Mouse (Mus musculus) lung, embryonic 15.5 days (tissue): ENCODE measurements around the gene Slc39a13. TPM values are rescaled to one million over a fixed set of nuclear protein-coding genes. Genes with fewer than 3 reads are reported as not detected.
A peak's percentile ranks its signal among the peaks of the same experiment; 100 is the strongest.

Experiments used
- ATAC-seq: fragments of 200-750 bp; cut with Nextera tagmentation; 2 replicates; pipeline ENCODE4 v1.8.0; 2017; ENCODE audit warnings: moderate number of reproducible peaks, borderline replicate concordance; ENCODE audit not compliant: low FRiP score, low TSS enrichment; ENCODE audit errors: extremely low read depth
- H3K27ac ChIP-seq: fragments of 300-500 bp; sonication (generic); 2 replicates; pipeline ENCODE4 v1.5.1; 2015; ENCODE audit warnings: moderate library complexity, mild to moderate bottlenecking, inconsistent platforms
- H3K27me3 ChIP-seq: fragments of 300-500 bp; sonication (generic); 2 replicates; pipeline ENCODE4 v1.6.1; 2015; ENCODE audit warnings: inconsistent platforms
- H3K36me3 ChIP-seq: fragments of 300-500 bp; sonication (generic); 2 replicates; pipeline ENCODE4 v1.6.1; 2015; ENCODE audit warnings: inconsistent platforms
- H3K4me1 ChIP-seq: fragments of 300-500 bp; sonication (generic); 2 replicates; pipeline ENCODE4 v1.6.1; 2015; ENCODE audit warnings: inconsistent platforms
- H3K4me2 ChIP-seq: fragments of 300-500 bp; sonication (generic); 2 replicates; pipeline ENCODE4 v1.6.1; 2015; ENCODE audit warnings: inconsistent platforms, mild to moderate bottlenecking, moderate library complexity
- H3K4me3 ChIP-seq: fragments of 300-500 bp; sonication (generic); 2 replicates; pipeline ENCODE4 v1.5.1; 2015; ENCODE audit warnings: mild to moderate bottlenecking, inconsistent platforms
- H3K9ac ChIP-seq: fragments of 300-500 bp; sonication (generic); 2 replicates; pipeline ENCODE4 v1.6.1; 2015; ENCODE audit warnings: inconsistent platforms
- H3K9me3 ChIP-seq: fragments of 300-500 bp; sonication (generic); 2 replicates; pipeline ENCODE4 v1.6.1; 2016; ENCODE audit warnings: inconsistent platforms
- WGBS: fragments of 180-500 bp; shearing (Covaris S2); methylation state at CpG from one replicate; pipeline ENCODE4 v1.1.7; 2015; 5-methylcytosine and 5-hydroxymethylcytosine counted together
- polyA plus RNA-seq: library from polyadenylated mRNA; unstranded; fragments of >200 nt; fragmentation: Nextera tagmentation; extraction: Ambion mirVana; gene quantifications from 2 replicates; pipeline ENCODE4 v1.2.1, GENCODE M21; 2015

The Slc39a13 gene
- polyA plus RNA-seq, 1 experiment from 2014 or later = 40.2 TPM

DNA sequence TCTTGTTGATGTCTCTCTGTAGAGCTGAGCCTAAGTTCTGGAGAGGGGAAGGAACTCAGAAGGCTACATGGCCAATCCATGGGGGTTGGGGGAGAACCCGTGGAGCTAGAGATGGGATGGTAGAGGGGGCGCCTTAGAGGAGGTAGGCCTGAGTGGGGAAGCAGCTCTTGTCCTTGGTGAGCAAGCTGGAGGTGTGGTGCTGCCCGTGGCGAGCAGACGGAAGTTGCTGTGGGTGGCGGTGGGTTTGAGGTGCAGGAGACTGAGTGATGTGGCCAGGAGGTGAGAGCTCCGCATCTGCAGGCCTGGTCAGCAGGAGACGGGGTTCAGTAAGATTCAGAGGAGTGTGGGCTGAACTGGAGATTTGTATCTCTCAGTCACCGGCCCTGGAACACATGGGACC, 17.2 kb upstream of the Slc39a13 start:
- 72% methylated on average over 9 of the region's 9 CpGs for WGBS
- Histone ChIP-seq H3K27me3 (no peaks in the 10 kb centered on the region), H3K9ac (no peak overlapping the region), H3K36me3 (no peaks in the 10 kb centered on the region), H3K27ac (no peak overlapping the region), H3K9me3 (no peaks in the 10 kb centered on the region), H3K4me1 (no peaks in the 10 kb centered on the region), H3K4me3 (no peak overlapping the region), H3K4me2 (no peak overlapping the region)
- ATAC-seq = no peak

DNA sequence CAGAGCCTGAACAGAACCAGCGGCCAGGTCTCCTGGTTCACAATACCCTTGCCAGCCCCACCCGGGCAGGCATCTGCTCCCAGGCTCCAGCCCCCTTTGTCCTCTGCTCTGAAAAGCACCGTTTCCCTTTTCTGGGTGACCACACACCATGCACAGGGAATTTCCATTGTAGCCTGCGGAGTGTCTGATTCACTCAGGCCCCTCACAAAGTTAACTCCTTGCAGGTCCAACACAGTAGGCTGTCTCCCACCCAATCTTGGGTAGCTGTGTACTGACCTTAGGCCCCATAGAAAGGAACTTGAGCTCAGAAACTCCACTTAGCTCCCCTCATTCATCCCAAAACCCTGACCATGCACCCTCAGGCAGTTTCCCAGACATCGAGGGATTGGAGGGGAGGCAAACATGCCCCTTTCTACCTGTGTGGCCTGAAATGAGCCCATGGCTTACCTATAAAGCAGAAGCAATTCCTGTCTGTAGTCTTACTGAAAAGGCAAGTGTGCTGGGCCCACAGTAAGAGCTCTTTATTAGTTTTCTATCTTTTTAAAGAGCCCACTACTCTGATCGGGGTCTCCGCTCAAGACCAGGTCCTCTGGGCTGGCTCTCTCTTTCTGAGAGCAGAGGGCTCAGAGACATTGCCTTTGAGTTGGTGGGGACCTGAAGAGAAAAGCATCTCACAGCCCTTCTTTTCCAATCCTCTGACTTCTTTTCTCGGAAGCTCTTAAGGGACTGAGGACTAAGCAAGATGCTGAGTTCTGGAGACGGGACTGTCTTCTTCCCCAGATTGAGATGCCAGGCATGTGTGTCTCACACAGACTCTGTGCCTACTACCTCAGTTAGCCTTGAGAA, 16.4 kb upstream of the Slc39a13 start:
- Histone ChIP-seq H3K9me3 (no peaks in the 10 kb centered on the region), H3K27ac (no peak overlapping the region), H3K9ac (no peak overlapping the region), H3K4me3 (no peak overlapping the region), H3K36me3 (no peaks in the 10 kb centered on the region), H3K27me3 (no peaks in the 10 kb centered on the region), H3K4me2 (no peak overlapping the region), H3K4me1 (no peaks in the 10 kb centered on the region)
- ATAC-seq = no peak
- 73% methylated on average over 9 of the region's 9 CpGs for WGBS

DNA sequence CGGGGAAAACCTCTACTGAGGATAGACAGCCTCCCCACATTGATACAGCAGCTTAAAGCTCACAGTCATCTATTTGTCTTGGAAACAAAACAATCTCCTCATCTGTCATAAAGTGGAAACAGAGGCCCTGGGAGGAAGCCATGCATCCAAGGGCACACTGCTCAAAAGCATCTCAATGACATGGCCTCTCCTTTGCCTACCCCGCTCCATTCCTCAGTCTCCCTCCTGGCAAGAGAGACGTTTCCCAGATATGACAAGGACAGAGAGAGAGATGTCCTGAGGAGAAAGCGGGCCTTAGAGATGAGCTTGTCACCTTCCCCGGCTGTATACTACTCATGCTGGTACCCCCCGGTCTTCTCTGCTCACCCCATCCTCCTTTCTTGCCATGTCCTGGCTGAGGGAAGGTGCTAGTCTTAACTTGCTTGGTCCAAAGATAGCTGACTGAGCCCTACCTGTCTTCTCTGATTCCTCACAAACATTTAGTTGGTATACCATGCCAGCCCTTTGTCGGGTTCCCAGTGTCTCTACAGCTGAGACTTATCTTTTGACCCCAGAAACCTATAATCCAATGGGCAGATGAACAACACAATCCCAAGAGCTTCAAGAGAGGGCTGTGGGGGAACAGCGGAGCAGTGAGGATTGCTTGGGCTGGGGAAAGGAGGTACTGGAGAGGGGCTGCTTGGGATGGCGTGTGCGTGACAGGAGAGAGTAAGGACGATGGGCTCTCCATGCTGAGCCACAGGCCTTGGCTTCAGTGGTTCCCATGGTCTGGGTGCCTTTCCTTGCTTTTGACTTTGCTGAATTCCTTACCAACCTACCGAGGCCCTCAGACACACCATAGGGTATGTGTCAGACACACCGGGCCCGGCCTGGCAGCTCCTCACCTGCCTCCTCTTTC, 15.5 kb upstream of the Slc39a13 start:
- H3K9ac ChIP-seq = no peak overlapping the region
- H3K27me3 ChIP-seq = no peaks in the 10 kb centered on the region
- WGBS = 78% methylated on average over 14 of the region's 14 CpGs
- no peaks in the 10 kb centered on the region for H3K36me3 ChIP-seq
- no peaks in the 10 kb centered on the region for H3K9me3 ChIP-seq
- no peak overlapping the region for H3K4me2 ChIP-seq
- H3K27ac ChIP-seq = no peak overlapping the region
- H3K4me3 ChIP-seq = no peak overlapping the region
- no peaks in the 10 kb centered on the region for H3K4me1 ChIP-seq
- ATAC-seq = no peak

DNA sequence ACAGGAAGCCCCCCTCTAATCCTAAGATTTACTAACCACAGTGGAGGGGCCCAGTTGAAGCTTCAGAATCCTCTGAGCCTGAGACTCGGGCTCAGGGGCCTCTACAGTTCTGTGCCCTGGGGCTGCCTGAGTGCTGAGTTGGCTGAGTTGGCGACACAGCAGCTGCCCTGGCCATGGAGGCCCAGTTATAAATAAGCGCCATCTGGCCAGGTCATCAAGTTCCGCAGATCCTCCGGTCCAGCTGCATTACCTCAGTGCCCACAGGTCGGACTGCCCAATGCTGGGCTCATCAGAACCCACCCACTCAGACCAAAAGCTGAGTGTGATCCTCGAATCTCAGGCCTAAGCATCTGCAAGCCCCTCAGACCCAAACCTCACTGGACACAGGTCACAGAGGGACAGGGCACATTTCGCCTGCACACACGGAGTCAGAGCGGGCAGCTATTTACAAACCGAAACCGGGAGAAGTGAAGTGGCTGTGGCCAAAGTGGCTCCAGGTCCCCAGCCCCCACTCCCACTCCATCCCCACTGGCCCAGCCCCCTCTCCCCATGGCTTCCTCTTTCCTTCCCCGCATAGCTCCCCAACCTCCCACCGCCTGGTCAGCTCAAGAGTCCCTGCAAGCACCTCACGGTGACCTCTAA, 14.1 kb upstream of the Slc39a13 start:
- no peak overlapping the region for H3K9ac ChIP-seq
- ATAC-seq = no peak
- no peaks in the 10 kb centered on the region for H3K9me3 ChIP-seq
- peaks cover under 1% of the 10 kb centered on the region; the same call in 1 of the 2 replicates for H3K4me1 ChIP-seq
- no peak overlapping the region for H3K4me3 ChIP-seq
- no peak overlapping the region for H3K4me2 ChIP-seq
- no peaks in the 10 kb centered on the region for H3K27me3 ChIP-seq
- WGBS = 74% methylated on average over 15 of the region's 15 CpGs
- H3K36me3 ChIP-seq = no peaks in the 10 kb centered on the region
- no peak overlapping the region for H3K27ac ChIP-seq

DNA sequence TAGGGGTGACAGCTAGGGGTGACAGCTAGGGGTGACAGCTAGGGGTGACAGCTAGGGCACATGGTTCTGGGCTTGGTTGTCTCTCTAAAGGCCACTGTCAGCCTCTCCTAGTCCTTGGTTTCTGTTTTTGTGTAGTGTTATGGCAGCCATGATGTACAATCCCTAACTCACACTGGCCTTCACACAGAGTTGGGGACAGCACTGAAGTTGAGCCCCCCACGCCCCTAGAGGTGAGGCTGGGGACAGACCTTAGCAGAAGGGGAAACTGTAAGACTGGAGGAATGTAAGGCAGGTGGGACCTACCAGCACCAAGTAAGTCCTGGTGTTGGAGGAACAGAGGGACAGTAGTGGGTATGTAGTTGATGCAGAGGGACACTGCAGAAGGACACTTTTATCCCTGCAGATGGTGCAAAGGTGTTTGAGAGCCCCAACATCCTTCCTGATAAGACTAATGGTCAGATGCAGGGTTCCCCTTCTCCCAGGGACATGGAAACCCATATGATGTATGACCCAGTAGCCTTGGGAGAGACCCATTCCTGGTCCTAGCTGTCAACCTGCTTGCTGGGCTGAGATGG, 13.2 kb upstream of the Slc39a13 start:
- Histone ChIP-seq H3K36me3 (no peaks in the 10 kb centered on the region), H3K27me3 (no peaks in the 10 kb centered on the region), H3K4me1 (peaks cover 6% of the 10 kb centered on the region), H3K9me3 (no peaks in the 10 kb centered on the region), H3K4me2 (no peak overlapping the region), H3K9ac (no peak overlapping the region), H3K27ac (peak overlapping the region; percentile 17; the same call in 1 of the 2 replicates), H3K4me3 (no peak overlapping the region)
- WGBS = 47% methylated on average over 1 of the region's 1 CpGs
- ATAC-seq = no peak

DNA sequence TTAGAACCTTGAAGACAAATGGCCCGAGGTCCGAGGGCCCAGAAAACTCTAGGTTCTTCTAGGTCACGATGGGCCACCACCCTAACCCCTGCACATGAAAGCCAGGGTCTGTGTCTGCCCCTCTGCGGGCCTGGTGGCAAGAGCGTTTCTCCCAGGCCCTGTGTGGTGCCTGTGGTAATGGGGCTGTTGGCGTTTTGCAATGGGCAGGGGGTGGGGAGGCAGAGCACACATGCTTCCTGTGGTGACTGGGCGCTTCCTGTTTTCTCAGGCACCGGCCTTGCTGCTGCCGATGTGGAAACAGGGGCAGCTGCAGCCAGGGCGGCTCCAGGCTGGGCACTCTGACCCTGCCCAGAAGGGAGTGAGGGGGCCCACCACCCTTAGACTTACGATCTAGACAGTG, 12.6 kb upstream of the Slc39a13 start:
- Histone ChIP-seq H3K27me3 (no peaks in the 10 kb centered on the region), H3K27ac (peak overlapping the region; percentile 17; the same call in 1 of the 2 replicates), H3K9me3 (no peaks in the 10 kb centered on the region), H3K4me3 (no peak overlapping the region), H3K36me3 (no peaks in the 10 kb centered on the region), H3K9ac (no peak overlapping the region), H3K4me2 (no peak overlapping the region), H3K4me1 (peaks cover 9% of the 10 kb centered on the region)
- WGBS = 52% methylated on average over 11 of the region's 11 CpGs
- no peak for ATAC-seq

DNA sequence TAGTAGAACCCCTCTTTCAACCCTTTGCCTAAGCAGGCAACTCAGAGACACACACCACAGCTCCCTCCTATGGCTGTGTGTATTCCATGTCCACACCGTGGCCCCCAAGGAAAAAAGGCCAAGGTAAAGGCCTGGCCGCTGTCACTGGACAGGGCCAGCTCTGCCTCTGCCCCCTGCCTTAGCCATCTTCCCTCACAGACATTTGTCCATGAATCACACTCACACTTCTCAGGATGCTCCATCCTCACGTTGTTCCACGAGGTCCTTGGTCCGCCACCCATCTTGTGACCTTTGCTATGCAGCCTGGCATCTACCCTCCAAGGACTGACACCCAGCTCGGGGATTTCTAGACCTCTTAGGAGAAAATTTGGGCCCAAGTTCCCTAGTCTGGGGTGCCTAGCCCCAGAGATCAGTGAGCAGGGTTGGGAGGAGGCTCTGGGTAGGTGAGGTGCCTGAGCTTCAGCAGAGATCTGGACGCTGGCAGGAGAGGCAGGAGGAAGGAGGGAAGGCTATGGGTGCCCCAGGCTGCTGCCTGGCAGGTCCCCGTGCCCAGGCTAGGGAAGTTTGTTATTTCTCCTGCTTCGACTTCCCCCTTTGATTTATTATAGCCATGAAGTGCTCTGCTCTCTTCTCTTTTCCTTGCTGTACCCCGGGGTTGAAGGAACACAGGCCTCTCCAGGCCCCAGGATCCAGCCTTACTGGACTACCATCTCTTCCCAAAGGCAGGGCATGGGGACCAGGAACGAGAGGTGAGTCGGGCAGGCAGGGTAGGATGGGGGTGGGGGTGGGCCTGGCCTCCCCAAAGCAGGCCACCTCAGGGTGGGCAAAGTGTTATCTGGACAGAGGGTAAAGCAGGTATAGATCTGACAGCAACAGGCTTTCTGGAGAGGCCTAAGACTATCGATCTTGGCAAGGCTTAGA, 11.8 kb upstream of the Slc39a13 start, which contains the start of gene Spi1:
Gene Spi1, plus strand, starts transcription at position 616 of the 921 bp plus-strand sequence.
- no peak within 1 kb of the TSS for H3K9ac ChIP-seq
- peak within 1 kb of the TSS; percentile 17; the same call in 1 of the 2 replicates for H3K27ac ChIP-seq
- peaks cover 9% of the 10 kb centered on the region for H3K4me1 ChIP-seq
- H3K36me3 ChIP-seq = no peaks in the 10 kb centered on the region
- H3K4me3 ChIP-seq = no peak within 1 kb of the TSS
- ATAC-seq = no peak
- 75% methylated on average over 13 of the region's 13 CpGs for WGBS
- H3K9me3 ChIP-seq = no peaks in the 10 kb centered on the region
- H3K4me2 ChIP-seq = no peak within 1 kb of the TSS
- no peaks in the 10 kb centered on the region for H3K27me3 ChIP-seq

DNA sequence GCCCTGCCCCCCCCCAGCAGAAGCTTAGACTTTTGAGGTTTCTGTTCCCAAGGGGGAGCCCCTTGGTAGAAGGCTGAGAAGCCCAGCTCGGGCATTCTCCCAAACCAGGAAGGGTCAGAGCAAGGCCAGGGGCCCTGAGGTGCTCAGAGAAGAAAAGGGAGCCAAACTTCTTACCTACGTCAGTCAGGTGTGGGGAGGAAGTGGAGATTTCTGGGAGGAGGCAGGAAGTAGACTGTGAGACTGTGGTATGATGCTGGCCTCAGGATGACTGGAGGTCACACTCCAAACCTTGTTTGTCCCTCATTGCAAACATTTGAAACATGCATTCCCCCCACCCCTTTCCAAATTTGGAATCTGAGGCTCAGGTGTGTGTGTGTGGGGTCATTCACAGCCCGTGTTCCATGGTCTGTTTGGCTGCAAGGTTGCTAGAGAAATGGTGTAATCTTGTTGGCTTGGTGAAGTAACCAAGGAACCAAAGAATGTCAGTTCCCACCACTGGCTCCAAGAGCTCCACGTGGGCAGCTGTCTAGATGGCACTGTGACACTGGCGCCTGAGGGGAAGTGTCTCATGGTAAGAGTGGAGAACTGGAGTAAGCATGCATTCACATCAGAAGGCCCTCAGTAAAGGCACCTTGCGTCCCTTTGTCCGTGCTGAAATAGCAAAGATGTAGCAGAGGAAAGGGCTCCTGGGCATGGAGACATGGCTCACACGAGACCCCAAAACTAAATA, 10.7 kb upstream of the Slc39a13 start:
- H3K4me2 ChIP-seq = no peak overlapping the region
- H3K4me3 ChIP-seq = no peak overlapping the region
- no peaks in the 10 kb centered on the region for H3K27me3 ChIP-seq
- no peaks in the 10 kb centered on the region for H3K9me3 ChIP-seq
- ATAC-seq = no peak
- no peak overlapping the region for H3K9ac ChIP-seq
- no peak overlapping the region for H3K27ac ChIP-seq
- H3K4me1 ChIP-seq = peaks cover 9% of the 10 kb centered on the region
- no peaks in the 10 kb centered on the region for H3K36me3 ChIP-seq
- WGBS = 68% methylated on average over 8 of the region's 8 CpGs

DNA sequence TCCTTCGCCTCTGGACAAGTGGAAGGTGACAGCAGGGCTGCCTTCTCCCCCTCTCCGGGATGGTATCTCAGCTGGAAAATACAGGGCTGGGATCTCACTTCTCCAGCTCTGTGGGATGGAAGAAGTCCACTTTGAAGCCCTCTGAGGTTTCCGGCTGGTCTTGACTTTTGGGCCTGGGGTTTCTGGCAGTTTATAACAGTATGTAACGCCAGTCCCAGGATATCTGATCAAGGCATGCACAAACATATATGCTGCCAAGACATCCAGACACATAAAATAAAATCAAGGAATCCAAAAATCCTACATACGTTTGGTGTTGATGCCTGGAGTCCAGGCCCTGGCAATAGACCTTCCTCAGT, 8.8 kb upstream of the Slc39a13 start:
- ATAC-seq = no peak
- Histone ChIP-seq H3K9ac (peak overlapping the region; percentile 57), H3K36me3 (no peaks in the 10 kb centered on the region), H3K27ac (no peak overlapping the region), H3K27me3 (no peaks in the 10 kb centered on the region), H3K4me3 (peak overlapping the region; percentile 50), H3K4me2 (peak overlapping the region; percentile 94), H3K9me3 (no peaks in the 10 kb centered on the region), H3K4me1 (peaks cover 9% of the 10 kb centered on the region)
- 22% methylated on average over 5 of the region's 5 CpGs for WGBS

DNA sequence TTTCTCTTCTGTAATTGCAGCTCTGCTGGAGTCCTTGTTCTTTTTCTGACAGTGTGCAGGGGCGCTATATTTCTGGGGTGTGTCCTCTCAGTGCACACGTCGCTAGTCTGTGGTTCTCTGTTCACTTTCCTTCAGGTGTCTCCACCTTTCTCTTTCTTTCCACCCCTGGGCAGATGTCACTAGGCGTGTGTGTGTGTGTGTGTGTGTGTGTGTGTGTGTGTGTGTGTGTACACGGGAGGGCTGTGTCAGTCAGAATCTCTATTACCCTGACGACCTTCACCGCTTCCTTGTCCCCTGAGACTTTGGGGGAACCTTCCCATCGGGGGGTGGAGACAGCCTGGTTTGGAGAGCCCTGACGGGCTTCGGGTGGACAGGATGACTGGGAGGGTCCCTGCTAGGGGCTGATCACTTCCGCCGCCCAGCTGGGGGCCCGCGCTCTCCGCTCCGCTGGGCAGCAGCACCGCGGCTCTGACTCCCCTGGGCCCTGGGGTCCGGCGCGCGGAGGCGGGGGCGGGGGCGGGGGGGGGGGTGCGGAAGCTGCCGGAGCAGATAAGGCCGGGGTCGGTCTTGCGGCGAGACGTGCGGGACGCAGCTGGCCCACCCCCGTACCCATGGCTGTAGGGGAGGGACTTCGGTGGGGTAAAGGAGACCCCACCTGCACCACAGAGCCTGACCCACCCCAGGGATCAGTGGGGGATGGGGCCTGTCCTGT, 8.3 kb upstream of the Slc39a13 start:
- Histone ChIP-seq H3K27me3 (no peaks in the 10 kb centered on the region), H3K9ac (peak overlapping the region; percentile 57), H3K36me3 (no peaks in the 10 kb centered on the region), H3K4me3 (peak overlapping the region; percentile 50), H3K9me3 (no peaks in the 10 kb centered on the region), H3K4me2 (peak overlapping the region; percentile 94), H3K4me1 (peaks cover 9% of the 10 kb centered on the region), H3K27ac (no peak overlapping the region)
- WGBS = under 1% methylated on average over 30 of the region's 36 CpGs
- ATAC-seq = peak; percentile 85
